Mouse (Mus musculus): Measurements from ENCODE around the gene Hnmt. TPM values are rescaled to one million over a fixed set of nuclear protein-coding genes. Genes with fewer than 3 reads are reported as not detected.
"Not testable (repeated sequence)": the region's sequence is repeated elsewhere in the genome, so short reads cannot be mapped to it uniquely, and the experiment has no call there.

Gene Hnmt
- 19.9 and 20.0 TPM in 2 replicates for polyA plus RNA-seq (2012; rRNA removed)

DNA sequence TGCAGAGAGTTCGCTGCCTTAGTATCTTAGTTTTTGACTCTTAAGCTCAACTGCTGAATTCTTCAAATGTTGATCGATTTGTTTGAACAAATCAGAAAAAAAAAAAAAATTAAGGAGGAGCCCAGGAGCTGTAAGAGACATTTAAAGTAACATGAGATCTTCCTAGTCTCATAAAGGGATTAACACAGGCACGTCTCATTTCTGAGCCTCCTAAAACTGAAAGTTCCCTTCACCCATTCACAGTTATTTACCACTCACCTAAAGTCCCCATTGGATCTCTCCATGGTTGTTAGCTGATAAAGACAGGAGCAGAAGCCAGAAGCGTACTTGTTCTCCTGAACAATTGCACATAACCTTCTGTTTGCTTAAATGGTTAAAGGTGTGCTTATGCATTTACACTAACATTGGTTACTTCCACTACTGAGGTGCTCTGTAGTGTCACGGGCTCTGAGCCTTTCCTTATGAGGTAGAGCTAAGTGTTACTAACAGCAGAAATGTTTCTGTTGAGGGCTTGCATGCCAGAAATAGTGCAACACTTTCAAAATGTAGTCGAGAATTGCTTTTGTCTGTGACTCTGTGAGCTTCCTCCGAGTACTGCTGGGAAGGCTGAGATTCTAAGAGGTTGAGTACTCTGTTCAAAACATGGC is at the start of gene Hnmt:
Hnmt (minus strand) TSS at position 51 of the 647 bp plus-strand sequence.
- no peak for TF ChIP-seq POLR2A (IDR thresholded peaks at IDR 0.05; ENCODE audit: extremely low read depth, insufficient read depth, low read length)
- no peak for TF ChIP-seq CTCF (IDR thresholded peaks at IDR 0.05; ENCODE audit: extremely low read depth, insufficient read depth, low read length)

DNA sequence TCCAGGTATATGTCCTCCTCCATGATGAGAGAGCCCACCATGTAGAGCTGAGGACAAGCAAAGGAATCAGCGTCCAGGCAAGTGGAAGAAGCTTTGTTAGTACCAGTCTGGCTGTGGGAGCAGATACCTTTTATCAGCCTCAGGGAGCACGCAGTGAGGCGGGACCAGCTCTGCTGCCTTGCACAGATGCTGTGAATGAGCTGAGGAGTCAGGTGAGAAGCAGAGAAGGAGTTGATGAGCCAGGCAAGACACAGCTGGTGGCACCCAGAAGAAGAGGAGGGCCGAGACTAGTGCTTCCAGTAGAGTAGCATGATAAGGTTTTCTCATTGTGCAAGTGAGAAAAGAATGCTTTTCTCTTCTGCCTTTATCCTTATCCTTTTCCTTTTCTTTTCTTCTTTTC is 47.3 kb upstream of the Hnmt start, which contains the start of gene Tbpl2:
Tbpl2 (minus strand) TSS at position 101 of the 400 bp plus-strand sequence.
- Histone ChIP-seq H3K4me3 (ENCODE audit: insufficient read depth, low read length) (no peak within 1 kb of the TSS), H3K4me1 (ENCODE audit: control insufficient read depth, insufficient read depth, low read length) (no peaks in the 10 kb centered on the region), H3K27ac (ENCODE audit: insufficient read depth, low read length) (no peak within 1 kb of the TSS)
- TF ChIP-seq CTCF (IDR thresholded peaks at IDR 0.05; ENCODE audit: extremely low read depth, insufficient read depth, low read length) (no peak), POLR2A (IDR thresholded peaks at IDR 0.05; ENCODE audit: extremely low read depth, insufficient read depth, low read length) (no peak)

More for the DNA sequence above, at the start of gene Hnmt:
- Histone ChIP-seq H3K27ac (ENCODE audit: insufficient read depth, low read length) (peak within 1 kb of the TSS; percentile 76), H3K4me1 (ENCODE audit: control insufficient read depth, insufficient read depth, low read length) (no peaks in the 10 kb centered on the region; the same call in 1 of the 2 replicates), H3K4me3 (ENCODE audit: insufficient read depth, low read length) (peak within 1 kb of the TSS; percentile 75)

DNA sequence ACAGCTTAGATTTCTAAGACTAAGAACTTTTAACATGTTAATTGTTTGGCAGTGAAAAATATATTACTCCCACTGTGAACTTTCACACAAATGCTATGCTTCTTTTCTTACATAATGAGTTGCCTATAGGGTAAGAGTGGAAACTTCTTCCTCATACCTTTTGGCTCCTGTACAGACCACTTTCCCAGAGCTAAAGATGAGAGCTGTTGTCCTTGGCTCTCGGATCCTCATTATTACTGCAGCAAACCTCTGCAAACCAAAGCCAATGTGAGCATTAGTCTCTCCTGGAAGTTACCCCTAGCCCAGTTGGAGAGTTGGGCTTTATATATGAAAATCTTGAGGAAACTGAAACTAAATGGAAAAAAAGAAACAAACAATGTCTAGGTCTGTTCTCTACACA is 41.7 kb upstream of the Hnmt start:
- TF ChIP-seq POLR2A (IDR thresholded peaks at IDR 0.05; ENCODE audit: extremely low read depth, insufficient read depth, low read length) (no peak), CTCF (IDR thresholded peaks at IDR 0.05; ENCODE audit: extremely low read depth, insufficient read depth, low read length) (no peak)
- Histone ChIP-seq H3K27ac (ENCODE audit: insufficient read depth, low read length) (no peak overlapping the region), H3K4me1 (ENCODE audit: control insufficient read depth, insufficient read depth, low read length) (no peaks in the 10 kb centered on the region), H3K4me3 (ENCODE audit: insufficient read depth, low read length) (no peak overlapping the region)

DNA sequence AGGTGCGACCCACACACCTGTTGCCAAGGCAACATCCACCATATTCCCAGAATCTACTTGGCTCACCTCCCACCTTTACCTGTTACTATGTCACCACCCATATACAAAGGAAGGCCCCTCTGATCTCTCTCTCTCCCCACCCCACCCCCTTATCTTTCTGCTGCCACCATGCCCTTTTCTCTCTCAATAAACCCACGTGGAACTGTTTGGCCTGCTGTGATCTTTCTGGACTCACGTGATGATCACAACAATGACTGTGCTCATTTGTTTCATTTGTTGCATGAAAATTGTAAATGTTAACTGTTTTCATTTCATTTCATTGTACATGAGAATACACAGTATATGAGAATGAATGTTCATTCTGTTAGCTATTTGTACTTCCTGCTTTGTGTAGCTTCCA is 1.3 kb upstream of the Hnmt start:
- no peak overlapping the region for H3K4me3 ChIP-seq (ENCODE audit: insufficient read depth, low read length)
- H3K27ac ChIP-seq (ENCODE audit: insufficient read depth, low read length), result no peak overlapping the region
- no peaks in the 10 kb centered on the region; the same call in 1 of the 2 replicates for H3K4me1 ChIP-seq (ENCODE audit: control insufficient read depth, insufficient read depth, low read length)
- TF ChIP-seq CTCF (IDR thresholded peaks at IDR 0.05; ENCODE audit: extremely low read depth, insufficient read depth, low read length) (no peak), POLR2A (IDR thresholded peaks at IDR 0.05; ENCODE audit: extremely low read depth, insufficient read depth, low read length) (no peak)

DNA sequence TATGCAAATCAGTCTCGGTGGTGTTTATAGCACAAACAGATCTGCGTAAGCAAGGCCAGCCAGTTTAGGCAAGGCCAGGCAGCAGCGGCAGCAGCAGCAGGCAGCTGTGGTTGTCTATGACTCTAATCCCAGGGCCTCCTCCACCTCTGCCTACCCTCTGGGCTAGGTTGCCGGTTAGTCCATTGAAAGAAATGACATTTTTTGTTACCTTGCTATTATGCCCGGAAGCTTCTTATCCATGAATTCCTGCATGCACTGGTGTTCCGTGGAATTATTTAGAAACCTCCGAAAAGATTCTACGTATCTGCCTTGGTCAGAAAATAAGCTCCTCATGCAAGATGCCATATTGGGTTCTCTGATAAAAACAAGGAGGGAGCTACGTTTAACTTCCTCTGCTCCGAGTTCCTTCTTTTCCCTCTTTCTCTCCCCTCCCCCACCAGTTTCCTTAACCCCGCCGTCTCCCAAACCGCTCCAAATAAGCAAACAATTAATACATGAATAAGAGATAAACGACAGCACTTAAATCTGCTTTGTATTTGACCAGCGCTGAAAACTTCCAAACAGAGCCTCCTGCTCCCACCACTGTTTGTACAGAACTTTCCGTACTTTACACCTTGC is 605 bp downstream of the Hnmt start:
- H3K27ac ChIP-seq (ENCODE audit: insufficient read depth, low read length), result peak overlapping the region; percentile 76
- H3K4me1 ChIP-seq (ENCODE audit: control insufficient read depth, insufficient read depth, low read length), result no peaks in the 10 kb centered on the region; the same call in 1 of the 2 replicates
- H3K4me3 ChIP-seq (ENCODE audit: insufficient read depth, low read length), result peak overlapping the region; percentile 75

DNA sequence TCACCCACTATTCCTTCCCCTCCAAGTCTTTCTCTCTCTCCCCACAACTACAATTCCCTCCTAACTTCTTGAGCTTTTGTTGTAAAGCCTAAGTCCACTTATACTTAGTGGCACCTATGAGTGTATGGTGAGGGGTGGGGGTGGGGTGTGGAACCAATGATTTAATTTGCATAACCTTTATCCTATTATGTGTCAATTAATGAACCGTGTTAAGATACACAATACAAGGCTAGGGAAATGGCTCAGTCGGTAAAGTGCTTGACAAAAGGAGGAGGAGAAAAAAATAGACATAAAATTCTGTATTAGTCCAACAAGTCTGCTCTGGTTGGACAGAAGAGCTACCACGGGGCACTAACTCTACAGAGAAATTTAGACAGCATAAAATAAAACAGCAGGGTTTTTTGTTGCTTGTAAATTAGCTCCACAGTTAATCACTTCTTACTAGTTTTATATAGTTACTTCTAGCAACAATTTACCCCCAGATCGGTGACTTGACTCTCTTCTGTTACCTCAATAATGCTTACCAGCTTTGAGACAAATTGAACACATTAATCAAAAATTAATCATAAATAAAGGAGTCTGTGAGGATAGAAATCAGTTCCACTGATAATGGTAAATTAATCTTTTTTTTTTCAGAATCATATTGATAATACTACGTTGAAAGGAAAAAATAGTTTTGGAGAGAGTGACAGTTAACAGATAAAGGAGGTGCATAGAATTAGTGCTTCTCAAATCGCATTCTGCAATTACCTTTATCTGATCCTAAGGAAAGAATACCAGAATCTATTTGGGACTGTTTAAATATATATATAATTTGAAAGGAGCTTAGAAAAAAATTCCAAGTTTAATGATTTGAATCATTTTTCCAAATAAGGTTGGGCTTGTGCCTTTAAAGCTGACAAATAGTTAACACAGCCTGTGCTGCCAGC is 1.4 kb downstream of the Hnmt start:
- no peak overlapping the region for H3K27ac ChIP-seq (ENCODE audit: insufficient read depth, low read length)
- no peak for TF ChIP-seq POLR2A (IDR thresholded peaks at IDR 0.05; ENCODE audit: extremely low read depth, insufficient read depth, low read length)
- no peak for TF ChIP-seq CTCF (IDR thresholded peaks at IDR 0.05; ENCODE audit: extremely low read depth, insufficient read depth, low read length)
- no peaks in the 10 kb centered on the region; the same call in 1 of the 2 replicates for H3K4me1 ChIP-seq (ENCODE audit: control insufficient read depth, insufficient read depth, low read length)
- H3K4me3 ChIP-seq (ENCODE audit: insufficient read depth, low read length), result peak overlapping the region; percentile 75

More for the DNA sequence above, 605 bp downstream of the Hnmt start:
- TF ChIP-seq CTCF (IDR thresholded peaks at IDR 0.05; ENCODE audit: extremely low read depth, insufficient read depth, low read length), result no peak
- TF ChIP-seq POLR2A (IDR thresholded peaks at IDR 0.05; ENCODE audit: extremely low read depth, insufficient read depth, low read length), result peak; percentile 79

DNA sequence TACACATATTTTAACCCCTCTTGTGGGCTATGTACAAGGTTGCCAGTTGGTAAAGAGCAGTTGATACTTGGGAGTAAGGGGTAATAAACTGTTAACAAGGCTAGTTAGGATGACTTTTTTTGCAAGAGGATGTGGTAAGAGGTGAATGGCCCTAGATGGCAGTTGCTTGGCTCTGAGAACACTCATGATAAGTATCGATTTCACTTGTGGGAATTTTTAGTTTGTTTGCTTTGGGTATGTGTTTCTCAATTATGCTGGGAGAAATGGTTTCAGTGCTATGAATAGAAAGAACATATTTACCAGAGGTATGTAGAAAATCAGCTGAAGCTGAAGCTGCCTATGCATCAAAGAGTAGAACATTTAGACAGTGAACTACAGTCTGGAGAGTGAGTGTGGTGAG is 6.3 kb downstream of the Hnmt start:
- TF ChIP-seq POLR2A (IDR thresholded peaks at IDR 0.05; ENCODE audit: extremely low read depth, insufficient read depth, low read length) (no peak), CTCF (IDR thresholded peaks at IDR 0.05; ENCODE audit: extremely low read depth, insufficient read depth, low read length) (no peak)
- Histone ChIP-seq H3K27ac (ENCODE audit: insufficient read depth, low read length) (no peak overlapping the region), H3K4me3 (ENCODE audit: insufficient read depth, low read length) (no peak overlapping the region), H3K4me1 (ENCODE audit: control insufficient read depth, insufficient read depth, low read length) (no peaks in the 10 kb centered on the region)

DNA sequence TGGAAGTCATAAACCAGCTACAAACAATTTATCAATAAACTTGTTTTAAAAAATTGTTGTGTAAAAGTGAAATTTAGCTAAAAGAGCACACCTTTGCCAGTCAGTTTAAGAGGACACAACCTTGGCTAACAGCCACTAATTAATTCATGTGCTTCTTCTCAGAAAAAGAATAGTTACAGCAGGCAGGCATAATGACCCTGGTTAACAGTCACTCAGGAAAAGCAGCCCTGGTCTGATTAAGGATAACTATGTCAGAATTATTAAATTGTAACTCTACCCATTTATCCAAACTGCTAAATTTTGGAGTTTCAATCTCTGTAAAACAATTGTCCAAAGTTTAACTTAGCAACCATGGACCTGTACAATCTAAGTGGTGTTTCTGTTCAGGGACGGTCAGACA is 8.7 kb downstream of the Hnmt start:
- no peak for TF ChIP-seq POLR2A (IDR thresholded peaks at IDR 0.05; ENCODE audit: extremely low read depth, insufficient read depth, low read length)
- TF ChIP-seq CTCF (IDR thresholded peaks at IDR 0.05; ENCODE audit: extremely low read depth, insufficient read depth, low read length), result no peak
- H3K27ac ChIP-seq (ENCODE audit: insufficient read depth, low read length), result no peak overlapping the region

DNA sequence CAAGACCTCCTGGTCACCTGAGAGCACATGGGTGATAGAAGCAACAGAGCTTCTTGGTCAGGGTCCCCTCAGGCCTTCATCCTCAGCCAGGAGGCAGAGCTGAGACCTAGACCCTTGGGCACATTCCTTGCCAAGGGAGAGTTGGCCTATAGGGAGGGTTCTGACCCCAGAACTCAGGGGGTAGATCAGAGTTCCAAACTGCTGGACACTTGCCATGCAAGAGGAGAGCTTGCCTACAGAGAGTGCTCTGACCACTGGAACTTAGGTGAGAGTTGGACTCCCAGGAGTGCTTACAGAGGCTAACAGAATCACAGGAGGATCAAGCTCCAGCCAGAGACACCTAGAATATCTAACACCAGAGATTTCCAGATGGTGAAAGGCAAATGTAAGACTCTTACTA is 29.8 kb downstream of the Hnmt start:
- not testable (repeated sequence) for H3K4me3 ChIP-seq (ENCODE audit: insufficient read depth, low read length); H3K27ac ChIP-seq (ENCODE audit: insufficient read depth, low read length); H3K4me1 ChIP-seq (ENCODE audit: control insufficient read depth, insufficient read depth, low read length)

More for the DNA sequence above, 8.7 kb downstream of the Hnmt start:
- H3K4me3 ChIP-seq (ENCODE audit: insufficient read depth, low read length), result no peak overlapping the region
- no peaks in the 10 kb centered on the region for H3K4me1 ChIP-seq (ENCODE audit: control insufficient read depth, insufficient read depth, low read length)
